Mouse (Mus musculus): Measurements from ENCODE around the gene Gm20867.
"Not testable (repeated sequence)": the region's sequence is repeated elsewhere in the genome, so short reads cannot be mapped to it uniquely, and the experiment has no call there.

Gm20867 gene

GRCm38 (mm10) chrY:77963104-77963503 is at the start of gene Gm20867:
Gene Gm20867 (minus strand): TSS chrY:77963204.
- DNase-seq (ENCODE audit: extremely low read depth, insufficient read length, low spot score), result not testable (repeated sequence)

All from 3134 (cell line).